Mouse (Mus musculus) forebrain, embryonic 16.5 days (tissue): Measurements from ENCODE around the gene Cacnb1. TPM values are rescaled to one million over a fixed set of nuclear protein-coding genes. Genes with fewer than 3 reads are reported as not detected.

Experiments used
- microRNA-seq: library from miRNA; unstranded; fragments of <30 nt; microRNA quantifications from one replicate; pipeline ENCODE4, GENCODE M21; 2017
- polyA plus RNA-seq: library from polyadenylated mRNA; unstranded; fragments of >200 nt; fragmentation: Nextera tagmentation; extraction: Ambion mirVana; gene quantifications from 2 replicates; pipeline ENCODE4 v1.2.1, GENCODE M21; 2015

Cacnb1 gene
- polyA plus RNA-seq, 1 experiment from 2014 or later, result 52.1 TPM

Small RNA genes within 50 kb of the gene (microRNA-seq; reads per million reads assigned to microRNA genes)
- gene Gm27597, result not detected

Other genes with a start within 250 kb of the Cacnb1 start
- 0.57 and 0.85 TPM in 2 replicates for gene 1700001P01Rik, start 247.1 kb downstream of the Cacnb1 start, polyA plus RNA-seq
- gene Rpl23, start 240.6 kb downstream of the Cacnb1 start, polyA plus RNA-seq, result 298 and 306 TPM in 2 replicates
- 140 and 159 TPM in 2 replicates for gene Lasp1, start 224.0 kb downstream of the Cacnb1 start, polyA plus RNA-seq
- 21.1 and 24.1 TPM in 2 replicates for gene B230217C12Rik, start 182.3 kb downstream of the Cacnb1 start, polyA plus RNA-seq
- gene Fbxo47, start 138.9 kb downstream of the Cacnb1 start, polyA plus RNA-seq, result 0.63 and 0.68 TPM in 2 replicates
- gene Plxdc1, start 36.6 kb downstream of the Cacnb1 start, polyA plus RNA-seq, result 0.72 and 0.96 TPM in 2 replicates
- gene Arl5c, start 26.9 kb downstream of the Cacnb1 start, polyA plus RNA-seq, result 4.6 and 6.4 TPM in 2 replicates
- 652 and 659 TPM in 2 replicates for gene Rpl19, start 3.7 kb upstream of the Cacnb1 start, polyA plus RNA-seq
- 3.4 and 5.4 TPM in 2 replicates for gene Stac2, start 30.4 kb upstream of the Cacnb1 start, polyA plus RNA-seq
- gene Fbxl20, start 127.4 kb upstream of the Cacnb1 start, polyA plus RNA-seq, result 28.0 and 32.1 TPM in 2 replicates
- 67.7 and 75.3 TPM in 2 replicates for gene Med1, start 170.3 kb upstream of the Cacnb1 start, polyA plus RNA-seq
- 11.6 and 12.3 TPM in 2 replicates for gene Cdk12, start 180.0 kb upstream of the Cacnb1 start, polyA plus RNA-seq